Mouse (Mus musculus) thymus, postnatal 25 days (tissue): ENCODE measurements at regions not wholly inside any gene's neighbourhood (a gene's known extent, or its start where the extent isn't known, plus 50 kb on each side); places are given as distances from the start of the nearest gene placed in this dataset.
A peak's percentile ranks its signal among the peaks of the same experiment; 100 is the strongest.
"Not testable (repeated sequence)": the region's sequence is repeated elsewhere in the genome, so short reads cannot be mapped to it uniquely, and the experiment has no call there.

Experiments used
- DNase-seq: peaks from one replicate; pipeline ENCODE4 v3.0.0; 2022

- DNase-seq = peak; percentile 6
These were observed 399.9 kb upstream of the Igfbp7 start for GRCm38 (mm10) chr5:77807726-77808125.

DNA sequence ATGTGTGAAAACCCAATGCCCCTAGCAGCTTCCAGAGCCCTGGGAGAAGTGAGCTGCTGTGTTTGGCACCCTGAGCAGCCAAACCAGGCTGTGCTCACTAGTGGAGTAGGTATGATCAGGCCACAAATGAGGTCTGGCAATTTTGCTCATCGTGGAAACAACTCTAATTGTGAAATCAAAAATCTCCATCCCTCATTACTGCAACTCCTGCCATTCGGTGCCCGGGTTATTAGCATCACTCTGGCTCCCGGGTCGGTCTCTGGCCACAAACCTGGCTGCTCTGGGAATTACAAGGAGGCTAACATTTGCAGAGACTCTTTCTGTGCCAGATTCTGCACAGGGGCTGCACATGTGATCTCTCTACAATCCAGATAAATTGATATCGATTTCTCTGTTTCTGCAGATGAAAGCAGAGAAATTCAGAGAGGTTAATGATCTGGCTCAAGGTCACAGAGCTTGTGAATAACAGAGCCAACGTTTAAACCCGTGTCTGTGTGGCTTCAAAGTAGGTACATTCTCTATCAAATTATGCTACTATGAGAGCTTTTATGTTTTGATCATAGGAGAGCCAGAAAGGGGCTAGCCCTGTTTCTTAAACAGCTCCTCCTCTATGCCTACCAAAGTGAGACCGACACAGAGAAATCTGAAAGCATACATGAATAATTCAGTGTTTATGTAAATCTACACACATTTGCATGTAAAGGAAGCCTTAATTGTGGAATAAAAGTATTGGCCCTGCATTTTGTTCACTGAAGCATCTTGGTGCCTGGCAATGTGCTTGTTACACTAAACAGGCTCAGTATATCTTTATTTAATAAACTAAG, 398.7 kb upstream of the Igfbp7 start:
- DNase-seq = no peak

- DNase-seq = no peak
These were observed 398.0 kb upstream of the Igfbp7 start for GRCm38 (mm10) chr5:77805796-77806195.

GRCm38 (mm10) chr5:77805303-77805702, 397.5 kb upstream of the Igfbp7 start:
- DNase-seq = no peak

GRCm38 (mm10) chr5:77804113-77804512, 396.3 kb upstream of the Igfbp7 start:
- DNase-seq = no peak

GRCm38 (mm10) chr5:77803562-77803961, 395.7 kb upstream of the Igfbp7 start:
- DNase-seq = peak; percentile 1

- DNase-seq = no peak
These were observed 389.1 kb upstream of the Igfbp7 start for GRCm38 (mm10) chr5:77796960-77797359.

GRCm38 (mm10) chr5:77795766-77796165, 387.9 kb upstream of the Igfbp7 start:
- no peak for DNase-seq

DNA sequence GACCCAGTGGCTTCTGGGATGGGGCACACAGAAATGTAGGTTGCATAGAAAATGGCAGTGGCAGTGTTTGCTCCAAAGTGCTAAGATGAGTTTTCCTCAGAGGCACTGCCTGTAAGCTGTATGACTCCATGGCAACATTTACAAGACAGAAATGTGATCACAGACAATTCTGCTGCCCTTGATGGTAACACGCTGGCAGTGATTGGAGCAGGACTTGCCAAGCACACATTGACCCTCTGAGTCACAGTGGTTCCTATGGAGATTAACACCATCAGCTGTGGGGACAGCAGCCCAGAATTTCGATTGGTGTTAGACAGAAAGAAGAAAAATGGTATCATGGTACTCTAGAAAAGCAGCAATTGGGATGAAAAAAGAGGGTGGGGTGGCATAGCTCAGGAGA, 376.1 kb upstream of the Igfbp7 start:
- DNase-seq = no peak

GRCm38 (mm10) chr5:77762426-77763042, 354.7 kb upstream of the Igfbp7 start:
- DNase-seq = no peak

- DNase-seq = no peak
These were observed 354.2 kb upstream of the Igfbp7 start for GRCm38 (mm10) chr5:77762013-77762412.

GRCm38 (mm10) chr5:77748933-77749332, 341.1 kb upstream of the Igfbp7 start:
- DNase-seq = no peak

GRCm38 (mm10) chr5:77746604-77747003, 338.8 kb upstream of the Igfbp7 start:
- DNase-seq = no peak

DNA sequence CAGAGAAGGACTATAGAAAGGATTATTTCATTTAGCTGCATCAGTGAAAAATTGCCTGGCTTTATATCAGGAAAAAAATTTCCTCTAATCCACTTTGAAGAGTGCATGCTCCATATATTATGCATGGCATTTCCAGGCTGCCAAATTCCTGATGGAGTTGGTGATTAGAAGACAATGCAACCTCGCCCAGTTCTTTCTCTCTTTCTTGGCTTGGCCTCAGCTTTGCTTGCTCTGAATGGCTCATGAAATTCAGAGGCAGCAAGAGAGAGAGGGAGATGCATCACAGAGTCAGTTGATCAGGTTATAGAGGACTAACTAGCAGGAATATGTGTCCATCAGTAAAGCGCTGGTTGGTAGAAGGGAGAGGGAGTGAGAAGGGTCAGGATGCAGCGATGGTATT, 335.6 kb upstream of the Igfbp7 start:
- no peak for DNase-seq

- not testable (repeated sequence) for DNase-seq
These were observed 322.4 kb upstream of the Igfbp7 start for GRCm38 (mm10) chr5:77730286-77730685.

GRCm38 (mm10) chr5:77681592-77681991, 273.8 kb upstream of the Igfbp7 start:
- DNase-seq = no peak

DNA sequence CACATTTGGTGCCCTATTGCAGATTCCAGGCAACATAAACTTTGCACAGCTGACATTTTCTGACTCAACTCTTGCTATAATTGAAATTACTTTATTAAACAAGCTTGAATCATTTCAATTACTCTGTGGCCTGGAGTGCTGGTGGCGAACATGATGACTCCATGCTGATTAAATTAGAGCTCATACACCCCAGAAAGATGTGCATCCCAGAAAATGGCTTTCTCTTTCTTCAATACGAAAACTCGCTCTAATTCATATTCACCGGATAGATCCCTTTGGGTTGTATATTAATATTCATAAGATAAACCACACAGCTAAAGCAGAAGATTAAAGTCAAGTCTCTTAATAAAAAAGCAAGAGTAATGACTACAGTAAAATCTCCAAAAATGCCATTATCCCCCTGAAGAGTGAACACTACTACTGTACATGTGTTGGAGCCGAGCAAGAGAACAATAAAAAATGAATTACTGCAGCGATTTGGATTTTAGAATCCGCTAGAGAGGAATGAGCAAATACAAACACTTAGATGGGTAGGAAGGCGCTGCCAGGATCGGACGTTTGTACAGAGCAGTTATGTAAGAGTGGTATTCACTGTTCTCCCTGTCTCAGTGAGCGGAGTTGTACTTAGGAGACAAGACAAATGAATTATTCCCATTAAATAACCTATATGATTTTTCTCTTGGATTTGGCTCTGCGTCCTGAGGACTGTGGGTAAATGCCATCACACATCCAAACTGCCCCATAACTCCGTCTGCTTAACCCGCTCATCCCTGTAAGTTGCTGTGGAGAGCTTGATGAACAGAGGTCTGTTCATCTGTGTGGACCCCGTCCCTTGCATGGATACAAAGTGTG, 264.5 kb upstream of the Igfbp7 start:
- no peak for DNase-seq

DNA sequence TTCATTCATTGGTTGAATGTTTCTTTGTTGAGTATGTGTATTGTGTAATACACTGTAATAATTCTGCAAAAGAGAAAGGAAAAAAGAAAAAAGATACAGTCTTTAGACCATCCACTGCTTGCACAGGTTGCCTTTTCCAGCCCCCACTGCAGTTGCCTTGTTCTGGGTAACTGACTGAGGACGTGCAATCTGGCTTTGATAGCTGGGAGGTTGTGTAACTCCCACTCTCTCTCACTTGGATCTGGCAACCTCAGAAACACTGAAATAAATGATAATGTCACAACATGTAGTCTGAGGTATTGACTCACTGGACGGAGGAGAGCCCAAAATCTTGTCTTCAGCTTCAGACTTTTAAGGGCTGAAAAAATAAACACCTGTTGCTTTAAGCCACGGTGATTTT, 255.3 kb upstream of the Igfbp7 start:
- no peak for DNase-seq

DNA sequence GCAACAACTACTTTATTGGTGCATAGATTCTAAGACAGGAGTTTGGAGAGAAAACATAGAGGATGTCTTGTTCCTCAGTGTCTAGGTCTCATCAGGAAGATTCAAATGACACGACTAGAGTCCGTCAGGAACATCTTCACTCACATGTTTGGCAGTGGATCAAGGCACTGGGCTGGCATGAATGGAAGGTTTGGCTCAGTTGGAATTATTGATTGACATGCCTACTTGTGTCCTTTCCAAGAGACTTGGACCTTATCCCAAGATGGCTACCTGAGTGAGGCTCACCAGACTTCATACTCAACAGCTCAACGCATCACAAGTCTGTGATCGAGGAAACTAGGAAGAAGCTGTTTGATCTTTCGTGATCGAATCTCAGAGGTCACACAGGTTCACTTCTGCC, 251.2 kb upstream of the Igfbp7 start:
- no peak for DNase-seq

DNA sequence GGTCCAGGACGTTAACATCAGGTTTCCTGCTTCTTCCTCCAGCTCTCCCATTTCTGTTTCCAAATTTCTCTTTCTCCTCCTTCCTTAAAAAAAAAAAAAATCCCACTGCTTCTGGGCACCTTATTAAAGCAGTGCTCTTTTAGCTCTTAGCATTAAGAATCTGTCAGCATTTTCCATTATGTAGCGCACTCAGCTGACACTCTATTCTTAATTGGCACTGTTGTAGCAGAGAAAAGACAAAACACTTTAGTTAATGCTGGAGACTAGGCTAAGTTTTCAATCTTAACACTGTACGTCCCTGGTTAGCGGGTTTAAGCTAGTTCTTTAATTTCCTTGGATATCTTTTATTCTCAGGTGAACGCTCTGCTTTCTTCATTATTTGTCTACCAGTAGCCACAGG, 236.8 kb upstream of the Igfbp7 start:
- DNase-seq = no peak

DNA sequence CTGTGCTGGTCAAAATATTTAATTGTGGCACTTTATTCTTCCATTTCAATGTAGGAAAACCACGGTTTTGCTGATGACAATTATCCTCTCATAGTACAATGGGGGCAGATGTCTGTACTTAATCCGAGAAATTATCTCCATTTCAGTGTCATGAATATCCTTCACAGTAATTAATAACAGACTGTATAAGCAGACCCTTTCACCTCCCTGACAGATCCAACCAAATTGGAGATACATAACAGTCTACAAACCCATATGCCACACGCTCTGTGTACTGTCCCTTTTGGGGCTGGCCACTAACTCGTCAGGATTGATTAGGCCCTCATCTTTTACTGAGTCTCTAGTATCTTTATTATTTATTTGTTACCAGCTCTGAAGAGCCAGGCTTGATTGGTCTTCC, 212.6 kb upstream of the Igfbp7 start:
- DNase-seq = no peak

GRCm38 (mm10) chr5:77610496-77610895, 202.7 kb upstream of the Igfbp7 start:
- no peak for DNase-seq

DNA sequence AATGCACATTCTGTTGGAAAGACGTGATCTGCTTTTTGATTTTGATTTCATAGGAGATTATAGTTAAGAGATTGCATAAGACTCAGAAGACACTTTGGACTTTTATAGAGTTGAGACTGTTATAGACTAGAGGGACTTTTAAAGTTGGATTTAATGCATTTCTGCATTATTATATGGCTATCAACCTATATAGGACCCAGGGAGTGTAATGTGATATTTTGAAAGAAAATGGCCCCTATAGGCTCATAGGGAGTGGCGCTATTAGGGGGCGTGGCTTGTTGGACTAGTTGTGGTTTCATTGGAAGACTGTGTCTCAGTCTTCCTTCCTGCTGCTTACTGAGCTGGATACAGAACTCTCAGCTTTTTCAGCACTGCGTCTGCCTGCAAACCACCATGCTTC, 186.9 kb upstream of the Igfbp7 start:
- DNase-seq = no peak

DNA sequence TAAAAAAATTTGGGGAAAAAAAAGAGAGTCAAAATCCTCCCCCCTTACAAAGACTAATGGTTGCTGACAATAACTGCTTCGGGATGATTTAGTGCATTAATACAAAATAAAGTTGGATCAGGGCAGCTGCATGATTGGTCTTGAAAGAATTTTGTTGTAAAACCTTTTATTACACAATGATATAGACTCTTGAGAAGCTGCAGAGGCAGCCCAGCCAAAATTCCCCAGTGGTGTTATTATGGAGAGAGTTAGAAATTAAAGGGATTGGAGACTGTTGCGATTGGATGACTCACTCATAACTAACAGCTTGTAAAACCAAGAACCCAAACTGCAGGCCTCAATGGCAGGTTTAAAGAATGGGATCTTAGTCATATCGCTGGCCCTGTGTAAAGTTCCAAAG, 181.4 kb upstream of the Igfbp7 start:
- DNase-seq = no peak
